8 mouse cellular contexts compared by ENCODE assay signal in the genomic region with DNA sequence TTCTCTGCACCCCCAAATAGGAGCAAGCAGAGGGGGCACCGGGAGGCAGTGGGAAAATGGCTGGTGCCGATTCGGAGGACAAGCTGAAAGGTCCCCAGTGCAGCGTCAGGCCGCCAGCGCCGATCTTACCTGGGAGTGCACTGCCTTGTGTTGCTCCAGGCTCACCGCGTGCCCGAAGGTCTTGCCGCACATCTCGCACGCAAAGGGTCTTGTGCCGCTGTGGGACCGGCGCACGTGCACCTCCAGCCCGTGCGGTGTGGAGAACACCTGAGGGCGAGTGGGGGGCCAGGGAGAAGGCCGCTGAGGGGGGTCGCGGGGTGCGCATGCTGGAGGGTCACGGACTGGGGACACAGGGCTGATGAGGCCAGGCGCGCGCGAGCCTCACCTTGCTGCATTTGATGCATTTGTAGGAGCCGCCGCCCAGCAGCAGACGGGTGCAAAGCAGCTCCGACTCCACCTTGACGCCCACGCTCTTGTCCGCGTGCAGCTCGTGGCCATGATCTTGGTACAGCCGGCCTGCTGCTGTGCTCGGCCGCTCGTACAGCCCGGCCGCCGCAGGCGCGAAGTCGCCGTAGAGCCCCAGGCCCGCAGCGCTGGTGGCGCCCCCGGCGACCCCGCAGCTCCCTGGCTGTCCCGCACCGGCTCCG. TPM values are rescaled to one million over a fixed set of nuclear protein-coding genes. Genes with fewer than 3 reads are reported as not detected.
DNase-seq lines count a peak whose midpoint lies in the region; ATAC-seq and TF ChIP-seq lines count a peak whose summit lies in the region.

No protein-coding gene starts in this region.

- peaks cover 11% of the 10 kb centered on the region for H3K4me1 ChIP-seq in lung, embryonic 14.5 days (ENCODE audit: insufficient read depth)
- H3K4me1 ChIP-seq in embryonic facial prominence, embryonic 15.5 days: peaks cover 48% of the 10 kb centered on the region
- H3K4me1 ChIP-seq in limb, embryonic 10.5 days: peaks cover 51% of the 10 kb centered on the region

- H3K27ac ChIP-seq in lung, embryonic 14.5 days (ENCODE audit: low read depth): no peak overlapping the region
- H3K27ac ChIP-seq in embryonic facial prominence, embryonic 15.5 days (replicated peaks): no peak overlapping the region
- peak overlapping the region; percentile 34; the same call in 1 of the 2 replicates for H3K27ac ChIP-seq in limb, embryonic 10.5 days
- H3K27ac ChIP-seq in layer of hippocampus, adult 2 months: no peak overlapping the region

- peaks cover 95% of the 10 kb centered on the region for H3K27me3 ChIP-seq in lung, embryonic 14.5 days (ENCODE audit: insufficient read depth, low read length)
- peaks cover 90% of the 10 kb centered on the region for H3K27me3 ChIP-seq in embryonic facial prominence, embryonic 15.5 days
- H3K27me3 ChIP-seq in limb, embryonic 10.5 days (ENCODE audit: low read depth, poor library complexity, severe bottlenecking): peaks cover 100% of the 10 kb centered on the region

- H3K4me3 ChIP-seq in lung, embryonic 14.5 days (ENCODE audit: low read depth, low read length): peak overlapping the region; percentile 40
- peak overlapping the region; percentile 41 for H3K4me3 ChIP-seq in embryonic facial prominence, embryonic 15.5 days (replicated peaks)
- peak overlapping the region; percentile 50 for H3K4me3 ChIP-seq in limb, embryonic 10.5 days
- no peak overlapping the region for H3K4me3 ChIP-seq in layer of hippocampus, adult 2 months

- no peak overlapping the region for H3K9ac ChIP-seq in lung, embryonic 14.5 days
- peak overlapping the region; percentile 16; the same call in 1 of the 2 replicates for H3K9ac ChIP-seq in embryonic facial prominence, embryonic 15.5 days

- 3% methylated on average over 58 of the region's 58 CpGs for WGBS in lung, embryonic 14.5 days
- 2% methylated on average over 58 of the region's 58 CpGs for WGBS in embryonic facial prominence, embryonic 15.5 days
- 1% methylated on average over 58 of the region's 58 CpGs for WGBS in limb, embryonic 10.5 days

- peak; percentile 27 for DNase-seq in lung, embryonic 14.5 days
- DNase-seq in lung, adult 18-20 months: no peak
- DNase-seq in limb, embryonic 10.5 days (ENCODE audit: low spot score): peak; percentile 74
- peak; percentile 30 for DNase-seq in retina, postnatal 1 day
- no peak for DNase-seq in layer of hippocampus, adult 2 months (ENCODE audit: low spot score in 2 of 2)
- no peak for DNase-seq in adrenal gland, postnatal 4 days (ENCODE audit: low spot score in 2 of 2)

- peak overlapping the region; percentile 63 for H3K4me2 ChIP-seq in lung, embryonic 14.5 days
- H3K4me2 ChIP-seq in embryonic facial prominence, embryonic 15.5 days (replicated peaks): peak overlapping the region; percentile 68

- no peaks in the 10 kb centered on the region for H3K9me3 ChIP-seq in lung, embryonic 14.5 days (ENCODE audit: low read depth, low read length)
- no peaks in the 10 kb centered on the region for H3K9me3 ChIP-seq in embryonic facial prominence, embryonic 15.5 days (replicated peaks)
- H3K9me3 ChIP-seq in limb, embryonic 10.5 days (replicated peaks): no peaks in the 10 kb centered on the region

- no peak for TF ChIP-seq CTCF in lung, embryonic 14.5 days (IDR thresholded peaks at IDR 0.05; ENCODE audit: low read depth)
- no peak for TF ChIP-seq CTCF in layer of hippocampus, adult 2 months (conservative IDR thresholded peaks at IDR 0.05)

- ATAC-seq in lung, embryonic 14.5 days (ENCODE audit: insufficient read depth): peak; percentile 4; the same call in 1 of the 2 replicates
- ATAC-seq in embryonic facial prominence, embryonic 15.5 days (ENCODE audit: insufficient number of reproducible peaks, low FRiP score, low TSS enrichment, low read depth): no peak
- no peak for ATAC-seq in frontal cortex, adult (ENCODE audit: low TSS enrichment)

- H3K36me3 ChIP-seq in lung, embryonic 14.5 days (ENCODE audit: insufficient read depth): no peaks in the 10 kb centered on the region
- H3K36me3 ChIP-seq in embryonic facial prominence, embryonic 15.5 days: no peaks in the 10 kb centered on the region
- H3K36me3 ChIP-seq in limb, embryonic 10.5 days: no peaks in the 10 kb centered on the region

RNA-seq across cellular contexts. Expression of gene Gfi1, which starts 4.7 kb away (rescaled TPM):
- 0.07 and 0.14 TPM in 2 replicates for polyA plus RNA-seq in lung, embryonic 14.5 days (2014; fragmentation: Nextera tagmentation; extraction: Ambion mirVana)
- polyA plus RNA-seq in embryonic facial prominence, embryonic 15.5 days (2015; fragmentation: Nextera tagmentation; extraction: Ambion mirVana): 1.1 and 1.3 TPM in 2 replicates
- 0.05 and 0.26 TPM in 2 replicates for polyA plus RNA-seq in limb, embryonic 10.5 days (2016; fragmentation: Nextera tagmentation; extraction: Ambion mirVana)
- not detected for total RNA-seq in layer of hippocampus, adult 2 months (2021)
- total RNA-seq in adrenal gland, postnatal 4 days (2021): under 1 TPM; 0.59 to 0.62 TPM

Comparison
In these comparisons a context has a peak if more than half of its experiments do, and no peak if none do; other contexts are left out.
1. DNase-seq: peak in lung, embryonic 14.5 days (single experiment), limb, embryonic 10.5 days (single experiment) and retina, postnatal 1 day (single experiment); none in lung, adult 18-20 months (0 of 2), layer of hippocampus, adult 2 months (0 of 2) and adrenal gland, postnatal 4 days (0 of 2).